Mouse (Mus musculus) right cerebral cortex, adult 2 months (tissue): ENCODE measurements around the gene Mpp6.

Experiments used
- DNase-seq, 2 experiments: peaks; one replicate each; pipeline ENCODE4 v3.0.0; 2021 to 2022; ENCODE audit warnings: low spot score in 2 of 2

The Mpp6 gene

DNA sequence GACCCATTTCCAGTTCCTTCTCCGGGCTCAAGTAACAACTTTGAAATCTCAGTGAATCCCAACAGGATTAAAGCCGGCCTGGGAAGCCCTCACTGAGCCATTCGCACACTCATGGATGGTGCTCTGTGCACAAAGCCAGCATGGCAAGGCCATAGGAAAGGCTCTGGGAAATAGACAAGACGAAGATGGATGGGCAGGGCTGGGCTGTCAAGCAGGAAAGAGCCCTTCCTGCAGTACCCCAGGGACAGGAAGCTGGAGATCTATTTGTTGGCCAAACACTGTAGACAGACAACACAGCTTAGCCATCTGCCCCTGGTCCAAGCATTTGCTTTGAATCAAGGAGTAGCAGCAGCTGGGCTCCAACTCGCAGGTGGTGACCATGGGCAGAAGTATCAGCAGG lies 118.1 kb downstream of the Mpp6 start:
- no peak for DNase-seq

DNA sequence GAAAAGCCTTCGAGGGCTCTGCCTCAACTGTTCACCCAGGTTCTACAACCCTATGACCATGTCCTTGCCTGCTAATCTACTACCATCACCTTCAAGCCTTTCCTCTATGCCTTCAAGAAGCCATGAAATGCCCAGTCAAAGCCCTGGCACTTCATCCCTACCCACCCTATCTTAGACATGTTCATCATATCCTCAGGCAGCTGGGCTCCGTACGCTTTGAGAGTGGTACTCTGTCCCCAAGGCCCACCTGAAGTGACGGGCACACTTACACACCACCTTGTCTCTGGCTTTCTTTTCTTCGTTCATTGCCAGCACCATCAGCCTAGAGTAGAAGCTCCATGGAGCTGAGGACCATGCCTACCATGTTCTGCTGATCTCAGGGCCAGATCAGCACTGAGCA lies 121.2 kb downstream of the Mpp6 start:
- no peak for DNase-seq

GRCm38 (mm10) chr6:50232984-50233383 lies 122.9 kb downstream of the Mpp6 start:
- DNase-seq: no peak

GRCm38 (mm10) chr6:50237963-50238362 lies 127.9 kb downstream of the Mpp6 start:
- DNase-seq: no peak

DNA sequence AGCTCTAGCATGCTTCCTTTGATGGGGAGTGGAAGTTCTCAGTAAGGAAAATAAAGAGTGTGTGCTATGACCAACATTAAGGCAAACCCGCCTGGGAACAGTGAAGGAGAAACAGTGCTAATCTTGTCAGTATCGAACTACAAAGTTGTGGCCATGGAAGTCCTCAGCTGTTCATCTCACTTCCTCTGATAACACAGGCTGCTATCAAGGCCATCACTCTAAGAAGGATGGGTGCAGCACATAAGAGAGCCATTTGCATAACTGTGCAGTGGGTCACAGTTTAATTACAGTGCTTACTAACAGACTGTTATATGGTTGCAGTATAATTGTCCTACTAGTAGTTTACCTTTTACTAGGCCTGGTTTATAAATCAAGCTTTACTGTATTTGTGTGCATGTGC lies 129.9 kb downstream of the Mpp6 start:
- no peak for DNase-seq

GRCm38 (mm10) chr6:50240437-50240836 lies 130.4 kb downstream of the Mpp6 start:
- DNase-seq: no peak

DNA sequence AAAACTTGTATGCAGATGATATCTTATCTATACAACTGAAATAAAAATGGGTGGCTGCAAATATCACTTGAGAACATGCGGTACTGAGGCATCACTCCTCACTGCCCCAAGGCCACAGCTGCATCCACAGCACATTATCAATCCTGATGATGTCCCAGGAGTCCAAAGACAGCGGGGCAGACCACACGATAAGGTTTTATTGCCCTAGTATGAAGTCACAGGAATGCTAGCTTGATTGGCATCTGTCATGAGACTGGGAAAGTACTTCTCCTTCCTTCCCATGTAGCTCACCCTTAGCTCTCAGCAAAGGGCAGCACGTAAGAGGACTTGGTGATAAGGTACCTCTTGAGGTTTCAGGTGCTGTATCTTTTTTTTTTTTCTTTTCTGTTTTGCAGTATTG lies 134.1 kb downstream of the Mpp6 start:
- no peak for DNase-seq

- DNase-seq: no peak
Observed at GRCm38 (mm10) chr6:50244967-50245366, 134.9 kb downstream of the Mpp6 start.

DNA sequence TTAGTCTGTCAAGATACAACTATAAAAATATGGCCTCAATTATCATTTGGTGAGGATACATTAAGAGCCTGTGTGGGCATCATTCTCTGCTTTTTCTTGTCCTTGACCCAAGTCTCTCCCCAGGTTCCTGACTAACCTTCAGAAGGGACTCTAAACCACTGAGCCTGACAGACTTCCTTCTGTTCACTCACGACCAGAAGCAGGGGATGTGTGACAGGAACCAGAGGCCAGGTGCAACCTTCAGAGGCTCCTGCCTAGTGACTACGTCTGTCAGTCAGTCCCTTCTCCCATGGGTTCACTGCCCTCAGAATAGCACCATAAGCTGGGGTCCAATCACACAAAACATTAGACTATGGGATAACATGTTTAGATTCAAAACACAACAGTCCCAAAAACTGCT lies 137.3 kb downstream of the Mpp6 start:
- no peak for DNase-seq

GRCm38 (mm10) chr6:50247791-50248190 lies 137.8 kb downstream of the Mpp6 start:
- no peak for DNase-seq
